Mouse (Mus musculus) cortical plate, adult 2 months (tissue): ENCODE measurements around the gene Lamb3.

Experiments used
- CTCF ChIP-seq: fragments of 200-500 bp; IDR thresholded peaks from 2 replicates; pipeline ENCODE4 v1.5.1; 2011; ENCODE audit warnings: mild to moderate bottlenecking, control low read depth, low read length; ENCODE audit not compliant: insufficient read depth; ENCODE audit errors: extremely low read depth
- POLR2A ChIP-seq: fragments of 200-500 bp; IDR thresholded peaks from 2 replicates; pipeline ENCODE4 v1.6.1; 2011; ENCODE audit warnings: mild to moderate bottlenecking, low read length, control low read depth; ENCODE audit not compliant: insufficient read depth; ENCODE audit errors: extremely low read depth

DNA sequence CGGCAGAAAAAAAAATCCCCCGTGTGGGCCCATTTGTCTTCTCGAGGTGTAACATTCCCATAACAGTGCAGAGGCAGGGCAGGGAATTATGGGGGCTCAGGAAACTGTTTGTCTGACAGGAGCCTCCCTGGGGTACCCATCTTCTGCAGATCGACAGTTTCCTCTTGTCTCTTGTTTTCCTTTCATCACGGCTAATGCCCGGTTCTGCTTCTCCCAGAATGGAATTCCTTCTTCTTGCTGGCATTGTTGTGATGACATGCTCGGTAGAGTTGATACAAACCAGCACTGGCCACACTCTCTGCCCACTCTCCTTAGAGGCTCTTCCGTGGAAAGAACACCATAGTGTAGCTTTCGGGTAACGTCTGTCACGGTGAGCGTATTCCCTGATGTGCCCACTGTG is 182.5 kb downstream of the Lamb3 start:
- TF ChIP-seq CTCF (no peak), POLR2A (no peak)
